Mouse (Mus musculus) stomach, postnatal 0 days (tissue): ENCODE data around the gene Fmod.

Experiments
- CTCF ChIP-seq: IDR thresholded peaks from 2 replicates; pipeline ENCODE4 v1.5.1; 2016; ENCODE audit warnings: antibody characterized with exemption, low read depth, mild to moderate bottlenecking, moderate library complexity
- EP300 ChIP-seq: optimal IDR thresholded peaks from 2 replicates; pipeline ENCODE3; 2016; ENCODE audit warnings: antibody characterized with exemption

- TF ChIP-seq EP300 (no peak), CTCF (no peak)
Observed at GRCm38 (mm10) chr1:134080881-134081450, 43.9 kb downstream of the Fmod start.
